Mouse (Mus musculus) olfactory bulb, adult 2 months (tissue): Measurements from ENCODE around the gene Kif21a.

Experiments
- CTCF ChIP-seq: fragments of 200-500 bp; IDR thresholded peaks from 2 replicates; pipeline ENCODE4 v1.5.1; 2012; ENCODE audit warnings: low read depth, mild to moderate bottlenecking, low read length, moderate library complexity; ENCODE audit not compliant: insufficient read depth
- POLR2A ChIP-seq: fragments of 200-500 bp; IDR thresholded peaks from 2 replicates; pipeline ENCODE4 v1.6.1; 2012; ENCODE audit warnings: mild to moderate bottlenecking, low read depth, low read length, moderate library complexity; ENCODE audit not compliant: insufficient read depth

GRCm38 (mm10) chr15:91016366-91016765 is 33.4 kb downstream of the Kif21a start:
- TF ChIP-seq POLR2A (no peak), CTCF (no peak)
